Mouse (Mus musculus): Measurements from ENCODE around the gene Lmntd1. TPM values are rescaled to one million over a fixed set of nuclear protein-coding genes. Genes with fewer than 3 reads are reported as not detected.

The Lmntd1 gene
- polyA plus RNA-seq, 1 experiment = not detected

DNA sequence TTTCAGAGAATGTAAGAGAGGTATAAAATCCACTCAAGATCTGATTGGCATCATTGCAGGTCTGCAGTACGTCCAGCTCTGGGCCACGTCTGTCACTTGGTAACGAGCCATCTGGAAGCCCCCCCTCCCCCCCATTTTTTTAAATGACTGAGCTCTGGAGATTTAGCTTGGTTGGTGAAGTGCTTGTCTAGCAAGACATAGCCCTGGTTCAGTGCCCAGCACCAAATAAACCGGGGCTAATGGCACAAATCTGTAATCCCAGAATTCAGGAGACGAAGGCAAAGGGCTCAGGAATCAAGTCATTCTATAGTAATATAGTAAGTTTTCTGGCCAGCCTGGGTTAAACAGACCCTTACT is 130.8 kb downstream of the Lmntd1 start:
- no peaks in the 10 kb centered on the region for H3K36me3 ChIP-seq (ENCODE audit: control insufficient read depth, insufficient read depth, low read length, poor library complexity, severe bottlenecking)
- no peak overlapping the region for H3K4me3 ChIP-seq (ENCODE audit: low read depth, low read length)
- H3K9ac ChIP-seq (ENCODE audit: low read depth, poor library complexity, severe bottlenecking) = no peak overlapping the region
- H3K4me1 ChIP-seq (ENCODE audit: control insufficient read depth, insufficient read depth, low read length) = no peaks in the 10 kb centered on the region
- no peak overlapping the region for H3K27ac ChIP-seq (ENCODE audit: insufficient read depth, low read length)
- H3K27me3 ChIP-seq (ENCODE audit: control insufficient read depth, insufficient read depth, low read length, poor library complexity, severe bottlenecking) = no peaks in the 10 kb centered on the region
- H3K9me3 ChIP-seq (replicated peaks; ENCODE audit: control insufficient read depth, insufficient read depth, low read length, poor library complexity, severe bottlenecking) = no peaks in the 10 kb centered on the region
- TF ChIP-seq EP300 (IDR thresholded peaks at IDR 0.05; ENCODE audit: insufficient read depth, low read depth, low read length) (no peak), CTCF (IDR thresholded peaks at IDR 0.05; ENCODE audit: low read depth, low read length) (no peak), POLR2A (IDR thresholded peaks at IDR 0.05; ENCODE audit: insufficient read depth, low read length) (no peak)

DNA sequence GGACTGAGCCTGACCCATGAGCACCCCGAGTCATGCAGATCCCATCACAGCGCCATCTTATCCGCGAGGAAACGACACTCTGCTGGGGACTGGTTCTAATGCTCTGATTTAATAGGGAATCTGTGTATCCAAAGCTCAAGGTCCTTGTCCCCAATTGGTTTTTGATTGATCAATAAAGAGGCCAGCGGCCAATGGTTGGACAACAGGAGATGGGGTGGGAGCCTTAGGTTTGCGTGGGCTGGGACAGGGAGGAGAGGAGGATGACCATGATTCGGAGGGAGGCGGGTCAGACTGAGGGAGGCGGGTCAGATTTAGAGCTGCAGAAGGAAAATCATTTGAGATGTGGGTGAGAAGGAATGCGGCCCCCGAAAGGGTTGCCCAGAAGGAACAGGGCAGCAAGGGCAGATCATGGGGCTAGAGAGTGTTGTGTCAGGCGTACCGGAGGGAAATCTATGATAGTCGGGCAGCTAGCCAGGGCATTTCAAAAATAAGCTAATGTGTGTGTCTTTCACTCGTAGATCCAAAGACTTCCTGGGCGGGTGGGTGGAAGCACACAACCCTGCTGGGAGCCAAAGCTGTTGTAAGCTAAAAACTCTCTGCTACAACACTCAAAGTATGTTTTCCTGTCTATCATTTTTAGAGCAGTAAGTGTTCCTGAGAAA is 131.3 kb downstream of the Lmntd1 start:
- Histone ChIP-seq H3K27me3 (ENCODE audit: control insufficient read depth, insufficient read depth, low read length, poor library complexity, severe bottlenecking) (no peaks in the 10 kb centered on the region), H3K9ac (ENCODE audit: low read depth, poor library complexity, severe bottlenecking) (no peak overlapping the region), H3K4me3 (ENCODE audit: low read depth, low read length) (no peak overlapping the region), H3K4me1 (ENCODE audit: control insufficient read depth, insufficient read depth, low read length) (no peaks in the 10 kb centered on the region), H3K27ac (ENCODE audit: insufficient read depth, low read length) (no peak overlapping the region), H3K36me3 (ENCODE audit: control insufficient read depth, insufficient read depth, low read length, poor library complexity, severe bottlenecking) (no peaks in the 10 kb centered on the region), H3K9me3 (replicated peaks; ENCODE audit: control insufficient read depth, insufficient read depth, low read length, poor library complexity, severe bottlenecking) (no peaks in the 10 kb centered on the region)
- no peak for TF ChIP-seq POLR2A (IDR thresholded peaks at IDR 0.05; ENCODE audit: insufficient read depth, low read length)
- no peak for TF ChIP-seq CTCF (IDR thresholded peaks at IDR 0.05; ENCODE audit: low read depth, low read length)
- no peak for TF ChIP-seq EP300 (IDR thresholded peaks at IDR 0.05; ENCODE audit: insufficient read depth, low read depth, low read length)

DNA sequence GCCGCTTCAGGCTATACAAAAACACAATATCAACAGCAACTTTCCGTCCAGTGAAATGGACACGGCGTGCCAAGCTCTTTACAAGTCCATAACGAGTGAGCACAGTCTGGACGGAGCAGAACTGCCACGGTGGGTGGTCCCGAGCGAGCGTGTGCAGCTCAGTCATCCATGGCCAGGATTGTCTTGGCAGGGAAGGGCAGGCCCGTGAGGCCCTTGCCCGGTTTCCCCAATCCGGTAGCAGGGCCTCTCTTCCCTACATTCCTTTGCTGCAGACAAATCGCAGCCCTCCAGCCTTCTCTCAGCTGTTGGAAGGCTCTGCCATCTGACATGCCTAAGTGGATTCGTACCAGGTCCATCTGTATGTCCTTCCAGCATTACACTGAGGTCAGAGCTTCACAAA is 132.2 kb downstream of the Lmntd1 start:
- TF ChIP-seq POLR2A (IDR thresholded peaks at IDR 0.05; ENCODE audit: insufficient read depth, low read length) (no peak), CTCF (IDR thresholded peaks at IDR 0.05; ENCODE audit: low read depth, low read length) (no peak), EP300 (IDR thresholded peaks at IDR 0.05; ENCODE audit: insufficient read depth, low read depth, low read length) (no peak)
- Histone ChIP-seq H3K4me3 (ENCODE audit: low read depth, low read length) (no peak overlapping the region), H3K27ac (ENCODE audit: insufficient read depth, low read length) (no peak overlapping the region)

DNA sequence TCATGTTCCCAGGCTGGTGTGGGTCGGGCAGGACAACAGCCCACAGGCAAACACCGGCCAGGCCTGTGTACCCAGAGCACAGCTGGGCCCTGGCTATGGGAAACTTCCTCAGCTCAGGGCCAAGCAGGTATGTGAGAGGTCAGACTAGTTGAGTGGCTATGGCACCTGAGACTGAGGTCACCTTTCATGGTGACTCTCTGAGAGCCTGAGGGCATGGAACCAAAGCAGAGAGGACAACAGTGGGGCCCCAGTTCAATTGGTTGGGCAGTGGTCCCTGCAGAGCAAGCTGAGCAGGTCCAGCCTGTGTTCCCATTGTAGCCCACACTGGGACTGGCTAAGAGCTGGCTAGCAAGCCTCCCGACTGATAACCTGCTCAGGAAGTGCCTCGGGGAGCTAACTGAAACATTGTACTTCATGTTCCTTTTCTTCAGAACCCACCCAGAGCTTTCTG is 135.3 kb downstream of the Lmntd1 start:
- H3K4me1 ChIP-seq (ENCODE audit: control insufficient read depth, insufficient read depth, low read length) = no peaks in the 10 kb centered on the region

More for the DNA sequence above, 132.2 kb downstream of the Lmntd1 start:
- Histone ChIP-seq H3K4me1 (ENCODE audit: control insufficient read depth, insufficient read depth, low read length) (no peaks in the 10 kb centered on the region), H3K36me3 (ENCODE audit: control insufficient read depth, insufficient read depth, low read length, poor library complexity, severe bottlenecking) (no peaks in the 10 kb centered on the region), H3K9me3 (replicated peaks; ENCODE audit: control insufficient read depth, insufficient read depth, low read length, poor library complexity, severe bottlenecking) (no peaks in the 10 kb centered on the region), H3K27me3 (ENCODE audit: control insufficient read depth, insufficient read depth, low read length, poor library complexity, severe bottlenecking) (no peaks in the 10 kb centered on the region), H3K9ac (ENCODE audit: low read depth, poor library complexity, severe bottlenecking) (no peak overlapping the region)

DNA sequence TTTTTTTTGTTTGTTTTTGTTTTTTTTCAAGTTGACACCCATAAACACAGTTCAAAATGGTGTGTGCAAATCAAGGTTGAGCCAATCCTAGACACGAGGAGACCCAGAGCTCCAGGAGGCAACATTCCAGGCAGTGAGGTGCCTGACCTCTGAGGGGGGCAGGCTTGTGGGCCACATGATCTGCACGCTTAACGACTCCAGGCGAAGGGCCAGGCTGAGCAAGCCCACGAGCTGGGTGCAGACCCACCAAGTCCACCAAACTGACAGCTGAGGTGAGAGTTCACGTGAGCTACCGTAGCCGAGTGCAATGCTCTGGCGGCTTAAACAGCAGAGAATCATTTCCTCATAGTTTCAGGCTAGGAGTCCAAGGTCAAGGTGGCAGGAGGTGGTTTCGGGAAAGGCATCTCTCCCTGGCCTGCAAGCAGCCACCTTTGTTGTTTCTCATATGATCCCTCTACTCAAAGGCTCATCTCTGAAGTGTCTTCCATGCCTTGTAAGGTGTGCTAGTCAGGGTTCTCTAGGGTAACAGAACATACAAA is 136.7 kb downstream of the Lmntd1 start:
- H3K9ac ChIP-seq (ENCODE audit: low read depth, poor library complexity, severe bottlenecking) = no peak overlapping the region
- no peaks in the 10 kb centered on the region for H3K27me3 ChIP-seq (ENCODE audit: control insufficient read depth, insufficient read depth, low read length, poor library complexity, severe bottlenecking)
- no peak overlapping the region for H3K27ac ChIP-seq (ENCODE audit: insufficient read depth, low read length)
- H3K36me3 ChIP-seq (ENCODE audit: control insufficient read depth, insufficient read depth, low read length, poor library complexity, severe bottlenecking) = no peaks in the 10 kb centered on the region
- no peak overlapping the region for H3K4me3 ChIP-seq (ENCODE audit: low read depth, low read length)
- H3K9me3 ChIP-seq (replicated peaks; ENCODE audit: control insufficient read depth, insufficient read depth, low read length, poor library complexity, severe bottlenecking) = no peaks in the 10 kb centered on the region
- no peaks in the 10 kb centered on the region for H3K4me1 ChIP-seq (ENCODE audit: control insufficient read depth, insufficient read depth, low read length)
- TF ChIP-seq EP300 (IDR thresholded peaks at IDR 0.05; ENCODE audit: insufficient read depth, low read depth, low read length) (no peak), POLR2A (IDR thresholded peaks at IDR 0.05; ENCODE audit: insufficient read depth, low read length) (no peak), CTCF (IDR thresholded peaks at IDR 0.05; ENCODE audit: low read depth, low read length) (no peak)

More for the DNA sequence above, 135.3 kb downstream of the Lmntd1 start:
- H3K9me3 ChIP-seq (replicated peaks; ENCODE audit: control insufficient read depth, insufficient read depth, low read length, poor library complexity, severe bottlenecking) = no peaks in the 10 kb centered on the region
- no peak overlapping the region for H3K27ac ChIP-seq (ENCODE audit: insufficient read depth, low read length)
- TF ChIP-seq EP300 (IDR thresholded peaks at IDR 0.05; ENCODE audit: insufficient read depth, low read depth, low read length) (no peak), POLR2A (IDR thresholded peaks at IDR 0.05; ENCODE audit: insufficient read depth, low read length) (no peak), CTCF (IDR thresholded peaks at IDR 0.05; ENCODE audit: low read depth, low read length) (no peak)
- no peak overlapping the region for H3K4me3 ChIP-seq (ENCODE audit: low read depth, low read length)
- no peak overlapping the region for H3K9ac ChIP-seq (ENCODE audit: low read depth, poor library complexity, severe bottlenecking)
- H3K27me3 ChIP-seq (ENCODE audit: control insufficient read depth, insufficient read depth, low read length, poor library complexity, severe bottlenecking) = no peaks in the 10 kb centered on the region
- no peaks in the 10 kb centered on the region for H3K36me3 ChIP-seq (ENCODE audit: control insufficient read depth, insufficient read depth, low read length, poor library complexity, severe bottlenecking)

DNA sequence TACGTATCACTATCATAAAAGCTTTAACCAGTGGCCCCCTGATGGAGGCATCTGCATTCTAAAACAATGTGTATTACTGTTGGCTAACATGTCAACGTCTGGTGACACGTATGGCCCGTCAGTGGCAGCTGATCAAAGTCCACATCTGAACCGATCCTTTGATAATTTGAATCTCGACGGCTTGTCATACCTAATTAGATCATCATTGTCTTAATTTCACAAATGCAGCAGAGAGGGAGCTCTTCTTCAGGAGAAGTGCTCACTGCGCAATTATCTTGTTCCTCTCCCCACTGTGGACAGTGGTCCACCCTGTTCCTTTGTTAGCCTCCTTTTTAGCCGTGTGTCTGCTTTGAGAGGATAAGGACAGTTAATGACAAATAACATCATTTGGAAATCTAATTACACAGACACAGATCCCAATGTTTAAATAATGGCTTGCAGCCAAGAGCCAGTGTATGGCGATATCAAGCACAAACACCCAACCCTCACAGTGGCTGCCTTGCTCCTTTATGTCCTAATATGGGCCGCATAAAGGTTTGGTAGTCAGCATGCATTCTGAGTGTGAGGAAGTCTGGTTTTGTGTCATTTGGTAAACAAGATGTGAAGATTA is 142.4 kb downstream of the Lmntd1 start:
- no peaks in the 10 kb centered on the region for H3K9me3 ChIP-seq (replicated peaks; ENCODE audit: control insufficient read depth, insufficient read depth, low read length, poor library complexity, severe bottlenecking)
- H3K27ac ChIP-seq (ENCODE audit: insufficient read depth, low read length) = no peak overlapping the region
- TF ChIP-seq CTCF (IDR thresholded peaks at IDR 0.05; ENCODE audit: low read depth, low read length) = no peak
- TF ChIP-seq POLR2A (IDR thresholded peaks at IDR 0.05; ENCODE audit: insufficient read depth, low read length) = no peak
- TF ChIP-seq EP300 (IDR thresholded peaks at IDR 0.05; ENCODE audit: insufficient read depth, low read depth, low read length) = no peak
- H3K4me3 ChIP-seq (ENCODE audit: low read depth, low read length) = no peak overlapping the region
- no peak overlapping the region for H3K9ac ChIP-seq (ENCODE audit: low read depth, poor library complexity, severe bottlenecking)
- no peaks in the 10 kb centered on the region for H3K36me3 ChIP-seq (ENCODE audit: control insufficient read depth, insufficient read depth, low read length, poor library complexity, severe bottlenecking)
- H3K4me1 ChIP-seq (ENCODE audit: control insufficient read depth, insufficient read depth, low read length) = no peaks in the 10 kb centered on the region
- no peaks in the 10 kb centered on the region for H3K27me3 ChIP-seq (ENCODE audit: control insufficient read depth, insufficient read depth, low read length, poor library complexity, severe bottlenecking)

All from ES-Bruce4 (cell line).